Mouse (Mus musculus) cerebellum, postnatal 14 days (tissue): ENCODE results near the gene Adora1.
A peak's percentile ranks its signal among the peaks of the same experiment; 100 is the strongest.

Experiments used
- DNase-seq, 2 experiments: peaks; one replicate each; pipeline ENCODE4 v3.0.0; 2021; ENCODE audit warnings: mixed read lengths in 2 of 2

Gene Adora1

DNA sequence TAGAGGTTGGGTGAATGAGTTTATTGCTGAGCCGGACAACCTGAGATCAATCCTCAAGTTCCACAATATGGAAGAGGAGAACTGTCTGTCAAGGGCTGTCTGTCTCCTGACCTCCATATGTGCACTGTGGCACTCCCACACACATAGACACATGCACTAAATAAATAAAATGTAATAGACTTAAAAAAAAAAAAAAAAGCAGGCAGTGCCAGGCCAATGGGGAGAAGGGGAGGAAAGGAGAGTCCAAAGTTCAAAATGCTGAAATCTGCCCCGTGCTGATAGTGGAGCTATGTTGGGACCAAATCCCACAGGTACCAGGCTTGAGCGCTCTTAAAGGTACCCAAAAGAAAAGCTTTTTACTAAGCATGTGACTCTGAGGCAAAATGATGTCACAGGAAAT, 2.2 kb upstream of the Adora1 start:
- no peak for DNase-seq

DNA sequence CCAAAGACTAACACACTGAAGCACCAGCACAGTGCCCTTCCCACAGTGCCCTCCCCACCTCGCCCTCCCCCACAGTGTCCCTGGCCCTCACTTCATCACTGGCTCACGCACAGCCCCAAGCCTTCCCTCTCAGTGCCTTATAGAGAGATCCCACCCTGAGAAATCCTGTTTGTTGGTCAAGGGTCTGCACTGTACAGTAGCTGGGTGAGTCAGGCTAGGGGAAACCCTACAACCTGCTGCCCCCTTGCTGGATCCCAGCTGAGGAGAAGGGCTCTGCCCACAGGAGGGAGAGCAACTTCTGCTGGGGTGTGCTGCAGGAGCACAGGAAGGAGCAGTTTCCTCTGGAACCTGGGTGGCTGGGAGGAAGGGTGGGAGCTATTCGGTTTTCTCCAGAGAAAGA, 911 bp upstream of the Adora1 start:
- DNase-seq = peak in 1 of 2 experiments; percentile 25

DNA sequence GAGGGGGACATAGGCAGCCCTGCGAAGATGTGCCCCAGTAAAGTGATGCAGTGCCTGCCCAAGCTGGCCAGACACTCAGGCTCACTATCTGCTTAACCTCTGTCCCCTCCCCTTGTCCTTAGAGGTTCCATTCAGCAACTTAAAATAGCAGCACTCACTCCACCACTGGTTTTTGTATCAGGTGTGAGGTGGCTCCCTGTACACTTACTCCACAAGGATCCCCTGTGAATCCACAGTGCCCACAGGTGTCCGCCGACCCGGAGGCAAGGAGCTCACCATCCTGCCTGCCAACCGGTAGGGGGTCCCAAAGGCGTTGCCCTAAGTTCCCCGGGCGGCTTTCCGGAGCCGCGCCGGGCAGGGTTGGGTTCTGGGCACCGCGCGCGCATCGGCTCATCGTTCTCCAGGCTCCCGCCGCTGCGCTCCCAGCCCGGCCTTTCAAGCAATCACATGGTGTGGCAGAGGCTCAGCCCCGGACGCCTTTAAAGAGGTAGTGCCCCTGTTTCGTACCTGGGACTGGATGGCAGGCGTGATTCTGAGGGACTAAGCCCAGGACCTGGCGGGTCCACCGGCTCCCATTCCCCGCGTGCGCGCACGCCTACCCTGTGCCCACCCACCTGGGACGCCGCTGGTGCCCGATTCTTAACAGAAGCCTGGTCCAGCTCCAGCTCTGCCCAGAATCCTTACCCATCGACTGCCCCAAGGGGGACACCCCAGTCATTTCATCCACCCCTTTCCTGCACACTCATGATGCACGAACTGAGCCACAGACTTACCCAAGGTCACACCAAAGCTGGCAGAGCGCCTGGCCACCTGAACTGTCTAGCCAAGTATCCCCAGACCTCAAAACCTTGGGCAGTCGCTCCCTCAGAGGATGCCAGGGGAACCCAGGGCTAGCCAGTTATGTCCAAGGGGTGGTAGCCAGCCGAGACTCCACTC, 508 bp downstream of the Adora1 start:
- peak; percentile 83 for DNase-seq

DNA sequence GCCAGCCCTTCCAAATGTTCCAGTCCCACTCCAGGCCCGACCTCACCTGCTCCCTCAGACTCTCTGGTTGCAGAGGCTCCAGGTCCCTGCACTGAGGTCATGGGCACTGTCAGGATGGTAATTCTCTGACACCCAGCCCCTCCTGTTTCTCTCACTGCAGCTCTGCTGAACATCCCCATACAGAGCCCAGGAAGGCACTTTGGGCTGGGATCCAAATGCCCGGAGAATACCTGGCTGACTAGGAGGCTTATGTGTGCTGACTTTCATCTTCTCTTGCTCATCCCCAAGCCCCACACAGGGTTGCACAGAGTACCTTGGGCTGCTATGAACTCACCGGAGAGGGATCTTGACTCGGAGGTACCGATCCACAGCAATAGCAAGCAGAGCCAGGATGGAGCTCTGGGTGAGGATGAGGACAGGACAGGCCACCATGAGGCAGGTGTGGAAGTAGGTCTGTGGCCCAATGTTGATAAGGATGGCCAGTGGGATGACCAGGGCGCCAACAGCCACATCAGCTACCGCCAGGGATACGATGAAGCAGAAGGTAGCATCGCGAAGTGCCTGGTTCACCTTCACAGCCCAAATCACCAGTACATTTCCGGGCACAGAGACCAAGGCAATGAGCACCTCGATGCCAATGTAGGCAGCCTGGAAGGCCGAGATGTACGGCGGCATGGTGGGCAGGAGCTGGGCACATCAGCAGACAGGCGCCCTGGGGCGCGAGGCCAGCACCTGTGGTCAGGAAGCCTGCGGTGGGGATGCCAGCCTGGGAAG, 1.4 kb downstream of the Adora1 start:
- peak; percentile 61 to 67 for DNase-seq

DNA sequence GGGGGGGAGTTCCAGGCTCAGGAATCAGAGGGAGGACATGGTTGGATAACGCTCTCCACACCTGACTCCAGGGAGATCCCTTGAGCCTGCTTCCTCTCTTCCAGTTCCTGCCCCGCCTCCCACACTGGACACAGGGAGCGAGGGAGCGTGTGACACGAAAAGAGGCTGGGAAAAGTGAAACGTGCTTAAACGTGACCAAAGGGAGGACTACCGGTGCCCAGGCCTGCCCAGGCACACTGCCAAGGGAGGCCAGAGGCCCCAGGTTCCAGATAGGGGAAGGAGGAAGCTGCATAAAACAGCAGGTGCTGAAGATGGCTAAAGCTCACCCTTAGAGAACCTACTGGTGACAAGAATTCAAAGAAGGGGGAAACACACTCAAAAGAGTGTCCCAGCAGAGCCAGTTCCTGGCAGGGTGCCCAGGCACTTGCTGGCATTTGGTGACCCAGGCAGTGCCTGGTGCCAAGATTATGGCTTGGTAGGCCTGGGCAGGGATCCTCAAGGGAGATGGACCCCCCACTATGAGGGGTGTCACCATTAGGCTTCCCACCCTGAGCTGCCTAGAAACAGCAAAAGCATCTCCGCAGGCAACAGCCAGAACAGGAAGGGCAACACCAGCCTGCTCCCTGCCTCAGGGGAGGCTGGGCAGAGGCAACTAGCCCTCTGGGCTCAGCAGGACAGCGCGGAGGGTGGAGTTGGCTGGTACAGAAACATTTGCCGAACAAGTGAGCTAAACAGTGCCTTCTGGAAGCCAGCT, 2.3 kb downstream of the Adora1 start:
- DNase-seq = peak; percentile 76 to 77

DNA sequence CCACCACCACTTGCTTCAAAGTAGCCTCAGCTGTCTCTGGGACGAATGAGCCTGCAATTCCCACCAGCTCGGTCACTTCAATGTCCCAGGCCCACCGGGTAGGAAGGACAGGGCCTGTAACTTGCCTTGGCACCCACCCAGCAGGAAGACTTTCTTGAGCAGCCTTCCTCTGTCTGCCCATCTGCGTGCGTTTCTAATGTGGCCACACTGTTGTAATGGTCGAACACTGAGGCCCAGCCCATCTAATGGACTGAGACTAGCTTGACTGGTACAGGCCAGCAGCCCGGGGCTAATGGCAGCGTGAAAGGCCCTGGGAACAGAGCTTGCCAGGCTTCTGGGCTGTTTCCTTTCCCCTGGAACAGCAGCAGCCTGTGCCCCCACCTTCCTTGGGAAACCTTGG, 2.9 kb downstream of the Adora1 start:
- DNase-seq = peak; percentile 48 to 57

DNA sequence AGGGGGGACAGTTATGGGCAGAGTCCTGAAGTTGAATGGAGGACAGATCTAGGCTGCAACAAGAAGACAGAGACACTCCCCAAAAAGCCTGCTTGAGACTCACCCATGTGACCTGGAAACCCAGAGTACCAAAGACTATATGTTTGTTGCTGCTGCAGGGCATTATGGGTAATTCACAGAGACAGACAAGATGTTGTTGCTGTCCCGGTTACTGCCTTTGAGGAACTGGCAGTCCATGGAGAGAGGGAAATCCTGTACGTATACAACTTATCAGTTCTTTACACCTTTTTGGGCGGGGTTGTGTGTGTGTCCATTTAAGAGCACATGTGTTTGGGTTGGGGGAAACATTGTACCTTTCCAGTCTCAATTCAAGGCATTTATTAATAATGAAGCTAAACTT, 3.5 kb downstream of the Adora1 start:
- no peak for DNase-seq

DNA sequence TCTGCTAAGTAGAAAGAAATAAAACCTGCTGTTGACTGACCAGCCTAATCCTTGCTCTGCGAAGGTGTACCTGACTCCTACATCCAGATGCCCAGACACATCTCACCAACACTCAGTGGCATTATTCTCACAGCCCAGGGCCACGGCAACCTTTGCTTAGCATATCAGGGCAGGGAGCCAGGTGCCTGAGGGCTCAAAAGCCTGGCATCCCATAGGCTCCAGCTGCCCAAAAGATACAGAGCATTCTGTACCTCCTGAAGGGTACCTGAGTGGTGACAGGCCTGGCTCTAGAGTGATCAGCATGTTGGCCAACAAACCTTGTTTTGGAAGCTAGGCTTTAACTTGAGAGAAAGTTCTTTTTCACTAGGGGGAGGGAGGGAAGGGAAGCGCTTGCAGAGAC, 4.0 kb downstream of the Adora1 start:
- peak; percentile 71 to 72 for DNase-seq

DNA sequence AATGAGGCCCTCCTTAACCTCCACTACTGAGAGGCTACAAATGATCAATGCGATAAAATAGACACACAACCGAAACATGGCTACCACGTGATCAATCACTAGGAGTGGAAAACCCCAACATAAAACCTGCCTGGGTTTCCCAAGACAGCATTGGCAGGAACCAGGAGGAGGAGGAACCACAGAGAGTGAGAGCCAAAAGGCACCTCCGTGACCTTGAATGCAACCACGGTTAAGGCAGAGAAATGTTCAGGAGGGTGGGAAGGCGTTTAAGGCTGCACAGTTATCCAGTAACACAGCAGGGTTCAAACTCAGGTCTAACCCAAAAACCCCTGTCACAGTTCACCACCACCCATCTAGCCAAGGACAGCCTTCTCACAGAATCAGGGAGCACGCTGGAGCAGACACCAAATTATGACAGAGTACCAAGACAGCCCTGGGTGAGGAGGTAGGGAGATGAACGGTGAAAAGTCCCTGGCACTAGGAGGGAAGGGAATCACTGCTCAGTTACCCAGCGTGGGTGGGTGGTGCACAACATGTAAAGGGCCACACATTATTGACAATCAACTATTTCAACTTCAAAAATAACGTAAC, 4.5 kb downstream of the Adora1 start:
- DNase-seq = no peak

DNA sequence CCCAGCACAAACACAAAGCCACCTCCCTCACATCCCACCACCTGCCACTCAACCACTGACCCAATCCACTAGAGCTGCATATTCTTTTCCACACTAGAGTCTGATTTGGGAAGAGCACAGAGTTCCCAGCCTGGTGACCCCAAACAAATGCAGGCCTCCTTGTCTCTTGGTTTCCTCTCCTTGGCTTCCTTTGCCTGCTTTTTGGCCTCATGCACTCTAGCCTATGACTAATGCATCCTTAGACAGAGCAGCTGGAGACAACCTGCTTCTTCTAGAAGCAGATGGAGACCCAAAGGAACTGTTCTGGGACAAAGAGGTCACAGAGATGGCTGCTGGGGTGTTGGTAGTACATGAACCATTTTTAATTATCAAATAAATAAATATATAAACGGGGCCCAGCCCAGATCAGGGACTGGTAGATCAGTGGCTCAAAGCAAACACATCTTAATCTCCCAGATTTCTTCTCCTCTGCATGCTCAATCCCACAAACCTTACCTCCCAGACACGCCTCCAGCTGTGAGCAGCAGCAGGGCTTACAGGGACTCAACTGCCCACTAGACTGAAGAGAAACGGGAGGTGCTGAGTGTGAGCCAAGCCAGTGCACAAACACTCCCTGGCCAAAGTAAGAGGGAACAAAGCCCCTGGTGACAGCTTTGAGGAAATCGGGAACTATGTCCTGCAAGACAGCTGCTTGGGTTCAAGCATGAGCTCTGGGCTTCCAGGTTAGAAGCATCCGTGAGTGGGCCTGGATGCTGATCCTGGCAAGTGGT, 5.2 kb downstream of the Adora1 start:
- DNase-seq = no peak

DNA sequence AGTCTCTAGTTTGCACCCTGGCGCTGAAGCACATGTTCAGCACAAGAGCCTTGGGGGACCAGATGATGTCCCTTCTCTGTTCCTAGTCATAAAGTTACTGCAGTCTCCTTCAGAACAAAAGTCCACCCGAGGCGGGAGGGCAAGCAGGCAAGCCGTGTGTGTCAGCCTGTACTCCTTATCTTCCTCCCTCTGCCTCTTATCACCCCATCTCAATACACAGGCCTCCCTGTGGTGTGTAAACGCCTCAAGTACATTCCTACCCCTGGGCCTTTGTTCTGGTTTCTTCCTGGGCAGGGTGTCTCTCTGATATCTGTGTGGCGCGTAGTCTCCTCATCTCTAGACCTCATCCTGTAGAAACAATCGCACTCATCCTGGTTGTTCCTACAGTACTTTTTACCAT, 8.5 kb downstream of the Adora1 start:
- DNase-seq = no peak

DNA sequence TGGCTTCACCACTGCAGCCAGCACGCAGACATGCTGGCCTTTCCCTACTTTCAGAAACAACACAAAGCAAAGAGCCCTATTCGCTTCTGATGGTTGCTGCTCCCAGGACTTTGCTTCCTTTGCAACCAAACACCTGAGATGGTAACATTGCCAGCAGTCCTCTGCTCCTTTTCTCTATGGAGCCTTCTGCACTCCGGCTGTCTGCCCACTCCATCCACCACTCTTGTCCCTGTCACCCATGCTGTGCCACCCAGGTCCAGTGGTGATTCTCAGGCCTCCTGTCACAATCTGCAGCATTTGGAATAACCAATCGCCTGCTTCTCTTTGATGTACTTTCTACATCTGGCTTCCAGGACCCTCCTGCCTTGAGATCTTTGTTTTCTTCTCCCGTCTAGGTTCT, 9.9 kb downstream of the Adora1 start:
- DNase-seq = no peak

DNA sequence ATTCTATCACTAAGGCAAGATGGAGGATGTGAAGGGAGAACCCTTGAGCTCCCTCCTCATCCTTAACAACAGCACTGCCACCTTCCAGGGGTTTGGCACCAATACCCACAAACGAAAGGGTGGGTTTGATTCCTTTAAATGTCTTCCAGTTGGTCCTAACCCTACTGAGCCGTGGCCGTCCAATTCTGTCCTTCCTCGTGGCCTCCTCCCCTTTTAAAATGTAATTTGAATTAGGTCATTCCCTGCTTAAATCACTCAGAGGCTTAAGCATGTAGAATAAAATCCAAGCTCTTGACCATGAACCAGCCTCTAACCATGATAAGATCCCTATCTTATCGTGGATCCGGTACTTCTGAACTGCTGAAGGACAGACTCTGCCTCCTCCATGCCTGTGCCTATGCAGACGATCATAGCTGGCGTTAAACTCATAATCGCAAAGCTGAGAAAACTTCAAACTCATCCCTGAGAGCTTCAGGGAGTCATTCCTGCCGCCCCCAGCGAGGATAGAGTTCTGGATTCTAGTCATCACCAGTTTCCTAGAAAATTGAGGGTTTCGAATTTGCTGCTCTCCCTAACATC, 10.5 kb downstream of the Adora1 start:
- no peak for DNase-seq

DNA sequence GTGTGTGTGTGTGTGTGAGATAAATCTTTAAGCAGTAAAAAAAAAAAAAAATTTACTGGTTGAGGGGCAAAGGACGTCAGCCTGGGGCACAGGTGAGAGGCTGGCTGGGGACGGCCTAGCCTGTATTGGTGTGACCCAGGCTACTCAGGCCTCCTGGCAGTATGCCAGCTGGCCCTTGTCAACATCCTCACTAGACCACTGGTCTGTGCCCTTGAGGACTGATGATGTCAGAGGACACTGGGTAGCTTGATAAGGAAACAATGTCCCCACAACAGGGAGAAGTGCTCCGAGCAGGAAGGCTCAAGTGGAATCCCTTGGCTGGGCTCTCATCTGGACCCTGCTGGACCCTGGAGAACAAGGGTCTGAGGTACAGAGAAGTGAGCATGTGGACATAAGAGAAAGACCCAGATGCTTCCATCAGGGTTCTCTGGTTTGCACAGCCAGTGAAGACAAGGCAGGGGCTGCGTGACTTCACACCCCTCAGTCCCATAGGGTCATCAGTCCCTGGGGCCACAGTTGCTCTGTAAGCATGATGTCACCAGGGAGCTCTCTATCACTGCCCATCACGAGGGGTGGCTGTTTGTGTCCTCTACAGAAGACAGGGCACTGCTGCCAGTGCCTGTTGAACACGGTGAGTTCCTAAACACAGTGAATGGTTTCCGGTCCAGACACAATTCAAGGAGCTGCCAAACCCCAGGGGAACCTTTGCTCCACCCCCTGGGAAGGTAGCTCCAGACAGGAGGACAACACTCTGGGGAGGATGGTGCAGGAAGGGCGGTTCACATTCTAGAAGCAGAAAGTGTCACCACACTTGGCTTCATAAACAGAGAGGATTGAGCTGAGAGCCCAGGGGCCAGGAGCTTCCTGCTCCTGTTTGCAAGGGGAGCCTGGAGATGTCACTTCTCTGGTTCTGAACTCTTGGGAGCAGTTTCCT, 12.8 kb downstream of the Adora1 start:
- no peak for DNase-seq

DNA sequence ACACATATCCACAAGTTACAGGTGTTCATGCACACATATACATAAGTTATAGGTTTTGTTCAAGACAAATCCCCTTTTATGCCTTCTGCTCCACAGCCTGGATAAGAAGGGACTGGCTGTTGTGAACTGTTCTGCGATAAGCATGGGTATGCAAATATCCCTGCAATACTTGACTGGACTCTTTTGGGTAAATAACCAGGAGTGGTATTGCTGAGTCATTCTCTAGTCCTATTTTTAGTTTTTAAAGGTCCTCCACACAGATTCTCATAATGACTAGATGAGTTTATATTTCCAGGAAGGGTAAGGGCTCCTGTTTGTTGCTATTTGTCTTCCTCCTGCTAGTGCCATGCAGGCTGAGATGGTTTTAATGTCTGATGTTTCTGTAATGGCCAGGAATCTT, 14.1 kb downstream of the Adora1 start:
- no peak for DNase-seq

DNA sequence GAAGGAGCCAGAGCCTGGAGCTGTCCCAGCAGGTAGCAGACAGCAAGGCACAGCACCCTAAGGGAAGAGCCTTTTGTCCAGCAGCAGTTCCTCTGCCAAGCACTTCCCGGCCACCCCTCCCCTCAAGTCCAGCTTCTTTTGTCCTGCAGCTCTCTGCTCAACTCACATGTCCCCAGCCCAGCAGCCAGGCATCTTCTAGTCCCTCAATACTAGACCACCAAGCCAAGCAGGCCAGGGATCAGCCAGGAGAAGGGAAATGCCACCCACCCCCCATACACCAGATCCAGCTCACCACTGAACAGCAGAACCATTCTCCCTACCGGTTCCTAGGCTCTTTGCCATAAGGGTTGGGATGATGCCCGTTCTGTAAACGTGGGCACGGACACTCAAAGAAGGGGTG, 15.6 kb downstream of the Adora1 start:
- peak; percentile 46 to 66 for DNase-seq

DNA sequence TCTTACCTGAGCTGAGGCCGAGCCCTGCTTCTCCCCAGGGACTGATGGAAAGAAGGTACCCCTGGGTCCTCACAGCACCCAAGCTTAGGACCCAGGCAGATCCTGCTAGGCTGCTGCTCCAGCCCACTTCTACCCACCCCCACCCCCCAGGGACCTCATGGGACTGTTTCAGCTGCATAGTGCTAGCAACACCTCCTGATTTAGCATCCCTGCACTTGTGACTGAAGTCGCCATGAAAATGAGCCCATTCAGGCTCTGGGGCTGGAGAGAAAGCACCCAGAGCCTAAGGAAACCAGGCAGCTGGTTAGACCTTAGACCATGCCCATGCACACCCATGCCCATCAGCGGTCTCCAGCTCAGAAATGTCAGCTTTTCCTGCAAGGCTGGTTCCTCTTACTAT, 17.3 kb downstream of the Adora1 start:
- no peak for DNase-seq

DNA sequence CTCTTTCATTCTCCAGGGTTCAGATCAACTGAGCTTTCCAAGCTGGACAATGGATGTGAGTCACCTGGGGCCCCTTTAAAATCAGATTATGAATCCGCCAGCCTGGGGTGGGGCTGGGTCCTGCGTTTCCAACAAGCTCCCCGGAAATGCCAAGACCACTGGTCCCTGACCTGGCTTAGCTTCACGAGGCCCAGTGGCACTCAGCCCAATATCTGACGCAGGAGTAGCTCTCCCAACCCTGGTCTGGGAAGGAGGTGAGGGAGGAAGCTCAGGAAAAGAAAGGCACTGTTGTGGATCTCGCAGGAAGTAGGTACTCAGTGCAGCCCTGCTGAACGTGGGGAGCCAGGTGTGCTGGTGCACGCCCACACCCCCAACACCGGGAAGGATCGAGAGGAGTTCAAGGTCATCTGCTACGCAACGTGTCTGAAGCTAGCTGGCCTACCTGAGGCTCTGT, 18.2 kb downstream of the Adora1 start:
- no peak for DNase-seq

DNA sequence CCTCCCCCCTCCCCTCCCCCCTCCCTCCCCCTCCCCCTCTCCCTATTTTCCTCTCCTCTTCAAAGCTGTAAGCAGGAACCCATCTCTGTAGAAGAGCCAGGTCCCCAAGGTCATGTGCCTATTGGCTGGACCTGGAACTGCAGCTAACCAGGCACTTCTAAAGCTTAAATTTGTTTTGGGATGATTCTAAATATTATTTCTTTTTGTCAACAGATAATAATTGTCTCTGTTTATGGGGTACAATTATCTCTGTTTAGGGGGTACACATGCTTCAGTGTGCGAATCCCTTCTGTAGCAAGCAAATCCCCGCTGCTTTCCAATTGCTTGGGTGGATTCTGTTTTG, 18.6 kb downstream of the Adora1 start:
- DNase-seq = no peak
